Mouse (Mus musculus) forebrain, postnatal 0 days (tissue): ENCODE results near the gene Olfr1087. TPM values are rescaled to one million over a fixed set of nuclear protein-coding genes. Genes with fewer than 3 reads are reported as not detected.
"Not testable (repeated sequence)": the region's sequence is repeated elsewhere in the genome, so short reads cannot be mapped to it uniquely, and the experiment has no call there.

Experiments used
- ATAC-seq: fragments of 200-750 bp; cut with Nextera tagmentation; 2 replicates; pipeline ENCODE4 v1.8.0; 2017; ENCODE audit warnings: mild to moderate bottlenecking, moderate library complexity
- DNase-seq: peaks from one replicate; pipeline ENCODE4 v3.0.0-alpha.2; 2015
- H3K27ac ChIP-seq: fragments of 300-500 bp; sonication (generic); 2 replicates; pipeline ENCODE4 v1.5.1; 2014; ENCODE audit warnings: low read depth, mild to moderate bottlenecking, antibody characterized with exemption, low read length, moderate library complexity, mixed read lengths
- H3K27me3 ChIP-seq: fragments of 300-500 bp; sonication (generic); 2 replicates; pipeline ENCODE4 v1.6.1; 2014; ENCODE audit warnings: mild to moderate bottlenecking, low read length, mixed read lengths; ENCODE audit not compliant: insufficient read depth
- H3K36me3 ChIP-seq: fragments of 300-500 bp; sonication (generic); 2 replicates; pipeline ENCODE4 v1.6.1; 2014; ENCODE audit warnings: mild to moderate bottlenecking, moderate library complexity; ENCODE audit not compliant: insufficient read depth
- H3K4me1 ChIP-seq: fragments of 300-500 bp; sonication (generic); 2 replicates; pipeline ENCODE4 v1.6.1; 2014; ENCODE audit warnings: antibody characterized with exemption; ENCODE audit not compliant: insufficient read depth
- H3K4me2 ChIP-seq: fragments of 300-500 bp; sonication (generic); 2 replicates; pipeline ENCODE4 v1.6.1; 2014; ENCODE audit warnings: low read depth, mild to moderate bottlenecking, moderate library complexity
- H3K4me3 ChIP-seq: fragments of 300-500 bp; sonication (generic); 2 replicates; pipeline ENCODE4 v1.5.1; 2014; ENCODE audit warnings: low read depth, low read length, mixed read lengths
- H3K9ac ChIP-seq: fragments of 300-500 bp; sonication (generic); 2 replicates; pipeline ENCODE4 v1.6.1; 2014; ENCODE audit warnings: mild to moderate bottlenecking
- H3K9me3 ChIP-seq: fragments of 300-500 bp; sonication (generic); 2 replicates; pipeline ENCODE4 v1.6.1; 2016; ENCODE audit warnings: low read length
- CTCF ChIP-seq: sonication (generic); IDR thresholded peaks from 2 replicates; pipeline ENCODE4 v1.5.1; 2016; ENCODE audit warnings: antibody characterized with exemption, control low read depth, low read depth
- WGBS: fragments of 180-500 bp; shearing (Covaris S2); extraction: QIAGEN DNeasy Blood & Tissue Kit; methylation state at CpG from one replicate; pipeline ENCODE4 v1.1.7; 2014; 5-methylcytosine and 5-hydroxymethylcytosine counted together
- polyA plus RNA-seq: library from polyadenylated mRNA; unstranded; fragments of >200 nt; fragmentation: Nextera tagmentation; extraction: Ambion mirVana; gene quantifications from 2 replicates; pipeline ENCODE4 v1.2.1, GENCODE M21; 2015
- total RNA-seq: library from RNA; depleted of rRNA; stranded (reverse); fragments of >200 nt; gene quantifications from 2 replicates; pipeline ENCODE4 v1.2.3, GENCODE M21; 2014; rRNA removed

Gene Olfr1087
- not detected in 2 replicates for total RNA-seq
- polyA plus RNA-seq: not detected in 2 replicates

DNA sequence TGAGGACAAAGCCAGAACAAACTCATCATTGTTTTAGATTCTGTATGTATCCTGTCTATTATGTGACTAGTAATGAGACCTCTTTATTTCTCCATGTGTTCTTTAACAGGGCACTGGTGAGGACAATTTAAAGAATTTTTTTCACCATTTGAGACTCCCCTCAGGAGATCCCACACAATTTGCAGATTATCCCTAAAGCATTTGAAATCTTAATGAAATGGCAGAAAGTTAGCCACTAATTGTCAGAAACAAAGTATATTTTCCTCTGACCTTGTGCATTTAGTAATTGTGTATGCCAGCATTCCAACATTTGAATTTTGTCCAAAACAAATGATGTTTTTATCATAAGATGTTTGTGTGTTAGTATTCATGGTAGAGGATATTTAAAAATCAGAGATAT, at the start of gene Olfr1087:
Olfr1087 (minus strand) TSS at position 101 of the 400 bp plus-strand sequence.
- no peak within 1 kb of the TSS for H3K9ac ChIP-seq
- no peak within 1 kb of the TSS for H3K27ac ChIP-seq
- no peak within 1 kb of the TSS for H3K4me3 ChIP-seq
- no peaks in the 10 kb centered on the region for H3K36me3 ChIP-seq
- ATAC-seq (no peak), DNase-seq (no peak)
- no peaks in the 10 kb centered on the region for H3K4me1 ChIP-seq
- no peaks in the 10 kb centered on the region for H3K9me3 ChIP-seq
- no peak within 1 kb of the TSS for H3K4me2 ChIP-seq
- H3K27me3 ChIP-seq: no peaks in the 10 kb centered on the region
- no peak for TF ChIP-seq CTCF

DNA sequence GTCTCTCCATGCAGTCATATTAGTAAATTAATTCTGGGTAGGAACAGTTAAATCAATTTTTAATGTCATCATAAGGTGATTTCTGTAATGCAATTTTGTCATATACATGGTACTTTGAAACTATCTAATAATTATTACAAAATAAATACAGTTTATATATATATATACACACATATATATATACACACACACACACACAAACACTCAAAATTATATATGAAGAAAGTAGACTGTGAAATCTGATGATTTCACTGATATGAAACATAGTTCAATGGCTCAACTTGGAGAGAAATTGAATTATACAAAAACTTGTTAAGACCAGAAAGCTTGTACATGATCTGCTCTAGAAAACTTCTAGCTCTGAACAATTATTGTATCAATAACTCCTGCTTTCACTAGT, 35.4 kb upstream of the Olfr1087 start, which contains the start of gene Olfr1089:
Olfr1089 (minus strand) TSS at position 101 of the 400 bp plus-strand sequence.
- H3K4me2 ChIP-seq: no peak within 1 kb of the TSS
- H3K9ac ChIP-seq: no peak within 1 kb of the TSS
- H3K4me1 ChIP-seq: no peaks in the 10 kb centered on the region
- no peak within 1 kb of the TSS for H3K27ac ChIP-seq
- no peaks in the 10 kb centered on the region for H3K36me3 ChIP-seq
- TF ChIP-seq CTCF: no peak
- no peaks in the 10 kb centered on the region for H3K9me3 ChIP-seq
- no peaks in the 10 kb centered on the region for H3K27me3 ChIP-seq
- no peak within 1 kb of the TSS for H3K4me3 ChIP-seq
- ATAC-seq: no peak
- no peak for DNase-seq

DNA sequence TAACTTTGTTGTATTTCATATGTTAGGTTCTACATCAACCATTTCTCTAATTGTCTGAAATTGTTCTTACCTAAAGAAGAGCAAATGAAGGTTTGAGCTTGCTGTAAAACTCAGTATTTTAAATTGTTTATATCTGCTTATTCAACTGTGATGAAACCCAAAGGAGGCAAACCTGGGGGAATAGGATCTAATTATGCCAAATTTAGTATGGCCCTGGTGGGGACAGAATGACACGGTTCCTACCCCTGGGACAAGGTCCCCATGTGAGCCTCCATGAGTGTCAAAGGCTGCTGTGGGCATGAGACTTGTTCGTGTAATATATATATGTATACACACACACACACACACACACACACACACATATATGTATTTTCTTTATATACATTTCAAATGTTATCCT, 18.2 kb downstream of the Olfr1087 start, which contains the start of gene Olfr1086:
Olfr1086 (minus strand) TSS at position 101 of the 400 bp plus-strand sequence.
- TF ChIP-seq CTCF: no peak
- Histone ChIP-seq H3K9me3 (no peaks in the 10 kb centered on the region), H3K9ac (no peak within 1 kb of the TSS), H3K36me3 (no peaks in the 10 kb centered on the region), H3K4me2 (no peak within 1 kb of the TSS), H3K27me3 (no peaks in the 10 kb centered on the region), H3K4me3 (no peak within 1 kb of the TSS), H3K4me1 (no peaks in the 10 kb centered on the region), H3K27ac (no peak within 1 kb of the TSS)
- DNase-seq: no peak
- no peak for ATAC-seq
- WGBS: 68% methylated on average over 2 of the region's 2 CpGs

GRCm38 (mm10) chr2:86661919-86662318, 36.3 kb downstream of the Olfr1087 start, which contains the start of gene Olfr1085:
Olfr1085 (minus strand) TSS chr2:86662019.
- H3K9me3 ChIP-seq: no peaks in the 10 kb centered on the region

DNA sequence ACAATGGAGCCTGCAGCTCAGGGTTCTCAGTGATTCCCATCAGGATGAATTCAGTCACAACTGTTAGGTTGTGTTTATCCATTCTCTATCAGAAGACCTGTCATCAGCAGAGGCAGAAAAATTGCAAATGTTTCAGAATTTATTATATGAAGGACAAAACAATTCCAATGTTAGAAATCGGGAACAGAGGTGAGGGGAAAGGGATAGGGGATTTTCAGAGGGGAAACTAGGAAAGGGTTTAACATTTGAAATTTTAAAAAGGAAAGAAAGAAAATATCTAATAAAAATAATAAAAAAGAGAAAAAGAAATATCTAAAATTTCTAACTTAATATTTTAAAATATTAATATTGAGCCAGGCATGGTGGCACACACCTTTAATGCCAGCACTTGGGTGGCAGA, 58.6 kb downstream of the Olfr1087 start, which contains the start of gene Olfr1084:
Olfr1084 (minus strand) TSS at position 101 of the 400 bp plus-strand sequence.
- H3K36me3 ChIP-seq, ATAC-seq, DNase-seq, H3K9me3 ChIP-seq, H3K4me3 ChIP-seq, H3K27me3 ChIP-seq, H3K9ac ChIP-seq, H3K4me1 ChIP-seq, H3K4me2 ChIP-seq, H3K27ac ChIP-seq: not testable (repeated sequence)
- 88% methylated on average over 1 of the region's 1 CpGs for WGBS

More at GRCm38 (mm10) chr2:86661919-86662318, 36.3 kb downstream of the Olfr1087 start, which contains the start of gene Olfr1085:
- DNase-seq: no peak
- 24% methylated on average over 1 of the region's 1 CpGs for WGBS
- no peak for ATAC-seq
- Histone ChIP-seq H3K4me3 (no peak within 1 kb of the TSS), H3K27ac (no peak within 1 kb of the TSS), H3K9ac (no peak within 1 kb of the TSS), H3K4me1 (no peaks in the 10 kb centered on the region), H3K36me3 (no peaks in the 10 kb centered on the region), H3K4me2 (no peak within 1 kb of the TSS), H3K27me3 (no peaks in the 10 kb centered on the region)
- no peak for TF ChIP-seq CTCF

Other genes with a start within 250 kb of the Olfr1087 start
- not detected in 2 replicates for gene Olfr1065, start 247.8 kb downstream of the Olfr1087 start, total RNA-seq
- gene Olfr1065, start 247.8 kb downstream of the Olfr1087 start, polyA plus RNA-seq: not detected in 2 replicates
- gene Olfr1066, start 242.1 kb downstream of the Olfr1087 start, total RNA-seq: not detected in 2 replicates
- not detected in 2 replicates for gene Olfr1066, start 242.1 kb downstream of the Olfr1087 start, polyA plus RNA-seq
- not detected in 2 replicates for gene Olfr228, start 211.0 kb downstream of the Olfr1087 start, total RNA-seq
- not detected in 2 replicates for gene Olfr228, start 211.0 kb downstream of the Olfr1087 start, polyA plus RNA-seq
- gene Olfr1076, start 189.9 kb downstream of the Olfr1087 start, total RNA-seq: not detected in 2 replicates
- not detected in 2 replicates for gene Olfr1076, start 189.9 kb downstream of the Olfr1087 start, polyA plus RNA-seq
- not detected in 2 replicates for gene Olfr1079, start 155.9 kb downstream of the Olfr1087 start, total RNA-seq
- gene Olfr1079, start 155.9 kb downstream of the Olfr1087 start, polyA plus RNA-seq: not detected in 2 replicates
- not detected in 2 replicates for gene Olfr1080, start 140.2 kb downstream of the Olfr1087 start, total RNA-seq
- not detected in 2 replicates for gene Olfr1080, start 140.2 kb downstream of the Olfr1087 start, polyA plus RNA-seq
- not detected in 2 replicates for gene Olfr1082, start 99.4 kb downstream of the Olfr1087 start, total RNA-seq
- not detected in 2 replicates for gene Olfr1082, start 99.4 kb downstream of the Olfr1087 start, polyA plus RNA-seq
- gene Olfr1084, start 58.7 kb downstream of the Olfr1087 start, total RNA-seq: not detected in 2 replicates
- gene Olfr1084, start 58.7 kb downstream of the Olfr1087 start, polyA plus RNA-seq: not detected in 2 replicates
- gene Olfr1085, start 36.4 kb downstream of the Olfr1087 start, total RNA-seq: not detected in 2 replicates
- not detected in 2 replicates for gene Olfr1085, start 36.4 kb downstream of the Olfr1087 start, polyA plus RNA-seq
- not detected in 2 replicates for gene Olfr1086, start 18.3 kb downstream of the Olfr1087 start, total RNA-seq
- gene Olfr1086, start 18.3 kb downstream of the Olfr1087 start, polyA plus RNA-seq: not detected in 2 replicates
- not detected in 2 replicates for gene Olfr1089, start 35.3 kb upstream of the Olfr1087 start, total RNA-seq
- gene Olfr1089, start 35.3 kb upstream of the Olfr1087 start, polyA plus RNA-seq: not detected in 2 replicates
- not detected in 2 replicates for gene Olfr1090, start 60.6 kb upstream of the Olfr1087 start, total RNA-seq
- gene Olfr1090, start 60.6 kb upstream of the Olfr1087 start, polyA plus RNA-seq: not detected in 2 replicates
- gene Olfr1093, start 84.1 kb upstream of the Olfr1087 start, total RNA-seq: not detected in 2 replicates
- not detected in 2 replicates for gene Olfr1093, start 84.1 kb upstream of the Olfr1087 start, polyA plus RNA-seq
- not detected in 2 replicates for gene Olfr141, start 111.6 kb upstream of the Olfr1087 start, total RNA-seq
- gene Olfr141, start 111.6 kb upstream of the Olfr1087 start, polyA plus RNA-seq: not detected in 2 replicates
- not detected in 2 replicates for gene Olfr1094, start 126.3 kb upstream of the Olfr1087 start, total RNA-seq
- not detected in 2 replicates for gene Olfr1094, start 126.3 kb upstream of the Olfr1087 start, polyA plus RNA-seq
- gene Olfr1095, start 153.3 kb upstream of the Olfr1087 start, total RNA-seq: not detected in 2 replicates
- gene Olfr1095, start 153.3 kb upstream of the Olfr1087 start, polyA plus RNA-seq: not detected in 2 replicates
- not detected in 2 replicates for gene Gm13723, start 176.4 kb upstream of the Olfr1087 start, total RNA-seq
- gene Gm13723, start 176.4 kb upstream of the Olfr1087 start, polyA plus RNA-seq: not detected in 2 replicates
- not detected in 2 replicates for gene Olfr1097, start 193.8 kb upstream of the Olfr1087 start, total RNA-seq
- not detected in 2 replicates for gene Olfr1097, start 193.8 kb upstream of the Olfr1087 start, polyA plus RNA-seq
- gene Olfr1098, start 226.2 kb upstream of the Olfr1087 start, total RNA-seq: not detected in 2 replicates
- gene Olfr1098, start 226.2 kb upstream of the Olfr1087 start, polyA plus RNA-seq: not detected in 2 replicates